Mouse (Mus musculus) activated CD4-positive, CD25-positive, alpha-beta regulatory T cell, adult 9 weeks (primary cell): Measurements from ENCODE around the gene Fer1l4. TPM values are rescaled to one million over a fixed set of nuclear protein-coding genes. Genes with fewer than 3 reads are reported as not detected.

Experiments used
- polyA plus RNA-seq: library from polyadenylated mRNA; unstranded; fragments of 100-300 nt; shearing (Covaris generic); gene quantifications from one replicate; pipeline ENCODE4 v1.2.1, GENCODE M21; 2017

Gene Fer1l4
- polyA plus RNA-seq: not detected

DNA sequence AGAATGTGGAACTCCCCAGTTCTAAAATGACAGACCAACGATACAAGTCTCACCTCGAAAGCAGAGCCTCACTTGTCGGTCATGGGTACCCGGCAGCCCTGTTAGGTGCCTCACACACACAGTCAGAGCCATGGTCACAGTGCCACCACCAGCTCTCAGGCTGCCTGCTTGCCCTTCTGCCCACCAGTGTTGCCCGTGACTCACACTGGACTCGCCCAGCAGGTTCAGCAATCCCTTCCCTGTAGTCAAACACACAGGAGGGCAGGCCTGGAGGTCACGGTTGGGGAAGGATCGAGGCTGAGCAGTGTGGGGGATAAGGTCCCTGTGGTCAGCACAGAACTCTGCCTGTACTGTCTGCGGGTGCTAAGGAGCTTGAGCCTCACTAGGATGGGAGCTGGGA, at the start of gene Fer1l4:
Fer1l4 (minus strand) TSS at position 132 of the 400 bp plus-strand sequence.

DNA sequence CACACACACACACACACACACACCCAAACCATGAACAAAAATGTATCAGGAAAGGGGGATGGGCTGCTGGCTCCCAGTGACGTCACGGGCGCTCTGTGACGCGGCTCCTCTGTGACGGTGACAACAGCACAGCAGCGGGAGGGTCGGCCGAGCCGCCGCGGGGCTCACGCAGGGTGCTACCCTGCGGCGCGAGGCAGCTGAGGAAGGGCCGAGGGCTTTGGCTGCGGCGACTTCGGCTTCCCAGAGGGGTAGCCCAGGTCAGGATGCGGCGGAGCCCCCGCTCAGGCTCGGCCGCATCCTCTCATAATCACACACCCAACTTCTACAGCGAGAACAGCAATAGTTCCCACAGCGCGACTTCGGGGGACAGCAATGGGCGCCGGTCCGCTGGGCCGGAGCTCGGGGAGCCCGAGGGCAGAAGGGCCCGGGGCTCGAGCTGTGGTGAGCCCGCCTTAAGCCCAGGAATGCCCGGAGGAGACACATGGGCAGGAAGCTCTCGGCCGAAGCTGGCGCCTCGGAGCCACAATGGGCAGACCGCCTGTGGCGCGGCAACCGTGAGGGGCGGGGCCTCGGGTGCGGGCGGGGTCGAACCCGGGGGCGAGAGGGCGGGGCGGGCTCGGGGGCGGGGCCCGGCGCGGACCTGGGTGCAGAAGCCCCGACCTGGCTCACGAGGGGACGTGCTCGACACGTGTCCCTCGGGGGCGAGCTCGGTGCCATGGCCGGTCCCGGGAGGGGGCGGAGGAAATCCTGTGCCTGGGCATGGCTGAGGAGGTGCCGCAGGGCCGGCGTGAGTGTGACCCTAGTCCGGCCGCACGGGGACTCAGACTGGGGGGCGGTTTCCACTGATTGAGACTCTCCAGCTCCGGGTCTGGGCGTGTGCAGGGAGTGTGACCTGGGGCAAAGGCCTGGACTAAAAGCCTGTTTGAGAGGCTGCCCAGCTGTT, 12.6 kb upstream of the Fer1l4 start, which contains the start of gene Spag4:
Spag4 (plus strand) TSS at position 77 of the 943 bp plus-strand sequence.

DNA sequence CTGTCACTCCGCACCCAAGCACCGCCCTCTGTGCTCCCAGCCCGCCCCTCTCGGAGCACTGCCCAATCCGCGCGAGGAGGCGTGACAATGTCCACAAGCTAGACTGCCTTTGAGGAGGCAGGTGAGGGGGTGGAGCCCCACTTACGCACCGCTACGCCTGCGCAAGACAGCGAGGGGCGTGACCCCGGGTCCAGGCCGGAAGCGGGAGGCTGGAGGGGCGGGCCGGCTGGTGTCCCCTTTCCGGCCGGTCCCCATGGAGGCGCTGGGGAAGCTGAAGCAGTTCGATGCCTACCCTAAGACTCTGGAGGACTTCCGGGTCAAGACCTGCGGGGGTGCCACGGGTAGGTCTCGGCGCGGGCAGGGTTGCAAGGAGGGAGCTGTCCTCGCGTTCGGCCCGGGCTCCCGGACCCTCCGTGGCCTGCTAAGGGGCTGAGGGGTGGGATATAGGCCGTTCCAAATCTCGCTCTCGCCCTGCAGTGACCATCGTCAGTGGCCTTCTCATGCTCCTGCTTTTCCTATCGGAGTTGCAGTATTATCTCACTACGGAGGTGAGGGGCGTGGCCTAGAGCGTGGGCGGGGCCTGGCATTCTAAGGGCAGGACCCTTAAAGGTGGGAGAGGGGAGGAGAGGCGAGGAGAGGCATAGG, 44.7 kb downstream of the Fer1l4 start, which contains the start of the genes 6430550D23Rik and Ergic3:
6430550D23Rik (minus strand) TSS at position 90 of the 645 bp plus-strand sequence.
Ergic3 (plus strand) TSS at position 158 of the 645 bp plus-strand sequence.

Other genes starting within 250 kb of the Fer1l4 start
- gene BC029722, start 233.5 kb downstream of the Fer1l4 start, polyA plus RNA-seq: 46.4 TPM
- gene Eif6, start 226.0 kb downstream of the Fer1l4 start, polyA plus RNA-seq: 210 TPM
- gene Fam83c, start 218.1 kb downstream of the Fer1l4 start, polyA plus RNA-seq: not detected
- gene Uqcc1, start 122.6 kb downstream of the Fer1l4 start, polyA plus RNA-seq: 56.2 TPM
- not detected for gene Gm15557, start 112.2 kb downstream of the Fer1l4 start, polyA plus RNA-seq
- not detected for gene Gdf5, start 107.6 kb downstream of the Fer1l4 start, polyA plus RNA-seq
- gene Cep250, start 96.5 kb downstream of the Fer1l4 start, polyA plus RNA-seq: 71.5 TPM
- gene 6430550D23Rik, start 45.0 kb downstream of the Fer1l4 start, polyA plus RNA-seq: 1.1 TPM
- gene Ergic3, start 44.9 kb downstream of the Fer1l4 start, polyA plus RNA-seq: 166 TPM
- 0.37 TPM for gene Spag4, start 12.2 kb upstream of the Fer1l4 start, polyA plus RNA-seq
- 90.1 TPM for gene Cpne1, start 59.0 kb upstream of the Fer1l4 start, polyA plus RNA-seq
- 57.0 TPM for gene Rbm12, start 59.0 kb upstream of the Fer1l4 start, polyA plus RNA-seq
- gene Gm28036, start 74.1 kb upstream of the Fer1l4 start, polyA plus RNA-seq: 28.8 TPM
- gene Romo1, start 91.1 kb upstream of the Fer1l4 start, polyA plus RNA-seq: 200 TPM
- gene Nfs1, start 91.2 kb upstream of the Fer1l4 start, polyA plus RNA-seq: 65.0 TPM
- gene Rbm39, start 127.3 kb upstream of the Fer1l4 start, polyA plus RNA-seq: 1,028 TPM
- 62.1 TPM for gene Phf20, start 143.5 kb upstream of the Fer1l4 start, polyA plus RNA-seq